Mouse (Mus musculus) gastrocnemius, postnatal 25 days (tissue): ENCODE measurements around the gene Galntl6. TPM values are rescaled to one million over a fixed set of nuclear protein-coding genes. Genes with fewer than 3 reads are reported as not detected.

ENCODE experiments used
- DNase-seq: peaks from one replicate; pipeline ENCODE4 v3.0.0; 2022
- total RNA-seq, 2 experiments: library from RNA; stranded (reverse); gene quantifications; 1 replicate in 1 of 2; 2 replicates in 1 of 2; pipeline ENCODE4 v1.2.3; 2021

Galntl6 gene
- total RNA-seq, 2 experiments from 2014 or later: not detected

DNA sequence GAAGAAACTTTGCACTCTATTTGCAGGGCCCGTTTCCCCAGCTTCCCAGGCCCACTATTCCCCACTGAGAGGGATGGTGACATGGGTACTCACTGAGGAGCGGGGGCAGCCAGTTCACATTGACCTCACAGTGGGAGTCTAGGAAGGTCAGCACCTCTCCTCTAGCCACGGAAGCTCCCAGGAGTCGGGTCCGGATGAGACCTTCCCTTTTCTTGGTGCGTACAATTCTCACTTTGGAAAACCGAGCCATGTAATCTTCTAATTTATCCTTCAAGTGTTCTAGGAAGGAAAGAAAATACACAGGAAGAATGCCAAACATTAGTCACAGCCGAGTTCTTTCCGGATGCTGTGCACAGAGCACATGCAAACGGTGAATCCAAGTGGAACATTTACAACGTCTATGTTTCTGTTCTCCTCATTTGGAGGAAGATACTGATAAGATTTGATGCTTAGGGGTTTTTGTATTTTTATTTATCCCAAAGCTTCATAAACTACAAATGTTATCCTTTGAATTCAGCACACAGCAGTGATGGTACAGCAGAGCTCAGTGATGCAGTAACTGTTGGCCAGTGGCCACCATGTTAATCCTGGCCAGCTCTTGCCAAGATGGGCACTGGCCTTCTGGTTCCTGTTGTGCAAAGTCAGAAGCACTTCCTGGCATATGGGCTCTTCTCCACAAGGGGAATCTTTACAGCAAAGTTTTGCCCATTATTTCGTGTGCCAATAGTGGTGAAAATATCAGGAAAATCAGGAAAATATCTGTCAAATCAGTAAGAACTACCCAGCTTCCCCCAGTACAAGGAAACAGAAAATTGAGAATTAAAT is 949.9 kb downstream of the Galntl6 start:
- peak; percentile 8 for DNase-seq

DNA sequence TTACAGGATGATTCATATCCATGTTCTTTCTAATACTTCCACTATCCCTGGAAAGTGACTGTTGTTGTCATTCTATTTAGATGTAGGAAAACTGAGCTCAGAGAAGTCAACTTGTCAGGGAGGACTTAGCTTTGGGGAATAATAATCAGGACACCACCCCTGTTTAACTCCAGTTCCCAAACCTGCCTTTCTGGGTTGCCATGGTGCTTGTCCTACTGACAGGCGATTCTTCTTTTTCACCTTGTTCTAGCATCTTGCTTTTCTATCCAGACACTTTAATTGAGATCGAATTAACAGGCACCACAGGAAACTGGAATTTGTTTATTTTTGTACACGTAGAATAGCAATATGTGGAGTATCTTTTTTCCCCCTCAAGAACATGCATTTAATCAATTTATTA is 953.3 kb downstream of the Galntl6 start:
- DNase-seq: no peak

DNA sequence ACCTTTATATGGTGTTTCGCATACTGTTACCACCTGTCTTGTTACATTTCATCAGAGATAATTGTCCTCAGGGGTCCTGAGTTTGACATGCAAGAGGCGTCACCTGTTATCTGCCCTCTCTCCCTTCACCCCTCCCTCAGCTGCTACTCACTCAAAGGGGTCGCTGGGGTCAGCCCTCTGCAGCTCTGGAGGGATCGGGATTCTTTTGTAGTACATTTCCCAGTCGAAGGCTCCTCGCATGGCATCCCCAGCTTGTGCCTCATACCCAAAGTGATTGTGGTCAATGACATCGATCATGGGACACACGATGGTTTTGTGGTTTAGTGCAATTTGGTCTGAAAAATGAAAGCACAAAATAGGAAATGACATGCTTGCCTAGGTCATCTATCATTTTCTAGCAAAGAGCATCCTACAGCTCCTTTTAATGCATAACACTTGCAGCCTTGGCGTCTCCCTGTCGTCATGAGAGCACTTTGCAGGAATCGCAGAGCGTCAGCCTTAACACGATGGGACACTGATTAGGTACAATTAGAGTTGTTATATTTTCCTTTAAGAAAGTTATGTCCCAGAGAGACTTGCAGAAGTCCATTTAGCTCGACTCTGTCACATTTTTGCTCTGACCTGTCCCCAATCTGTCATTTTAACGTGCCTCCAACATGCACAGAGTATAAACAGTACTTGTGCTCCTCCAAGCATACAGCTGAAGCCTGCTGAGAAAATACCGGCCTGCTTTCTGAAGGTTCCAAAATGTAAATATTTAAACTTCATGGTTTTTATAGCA is 954.1 kb downstream of the Galntl6 start:
- no peak for DNase-seq

DNA sequence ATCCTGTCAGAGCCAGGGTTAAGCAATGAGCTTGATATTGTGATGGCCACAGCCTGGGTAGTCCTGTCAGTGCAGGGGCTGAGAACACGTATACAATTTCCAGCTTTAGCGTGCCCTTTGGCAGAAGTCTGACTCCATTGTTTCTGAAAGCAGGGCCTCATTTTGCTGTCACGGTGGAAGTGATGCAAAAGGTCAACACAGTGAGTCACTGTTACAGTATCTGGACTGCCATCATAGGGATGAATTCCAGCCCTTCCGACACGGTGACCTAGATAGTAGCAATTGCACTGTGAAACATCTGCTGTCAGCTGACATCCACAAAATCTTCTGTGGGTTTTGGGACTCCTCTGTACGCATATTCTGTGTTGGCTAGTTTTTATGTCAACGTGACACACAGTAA is 956.9 kb downstream of the Galntl6 start:
- DNase-seq: no peak

GRCm38 (mm10) chr8:57941113-57941512 is 971.3 kb downstream of the Galntl6 start:
- no peak for DNase-seq

GRCm38 (mm10) chr8:57939856-57940420 is 972.5 kb downstream of the Galntl6 start:
- no peak for DNase-seq

DNA sequence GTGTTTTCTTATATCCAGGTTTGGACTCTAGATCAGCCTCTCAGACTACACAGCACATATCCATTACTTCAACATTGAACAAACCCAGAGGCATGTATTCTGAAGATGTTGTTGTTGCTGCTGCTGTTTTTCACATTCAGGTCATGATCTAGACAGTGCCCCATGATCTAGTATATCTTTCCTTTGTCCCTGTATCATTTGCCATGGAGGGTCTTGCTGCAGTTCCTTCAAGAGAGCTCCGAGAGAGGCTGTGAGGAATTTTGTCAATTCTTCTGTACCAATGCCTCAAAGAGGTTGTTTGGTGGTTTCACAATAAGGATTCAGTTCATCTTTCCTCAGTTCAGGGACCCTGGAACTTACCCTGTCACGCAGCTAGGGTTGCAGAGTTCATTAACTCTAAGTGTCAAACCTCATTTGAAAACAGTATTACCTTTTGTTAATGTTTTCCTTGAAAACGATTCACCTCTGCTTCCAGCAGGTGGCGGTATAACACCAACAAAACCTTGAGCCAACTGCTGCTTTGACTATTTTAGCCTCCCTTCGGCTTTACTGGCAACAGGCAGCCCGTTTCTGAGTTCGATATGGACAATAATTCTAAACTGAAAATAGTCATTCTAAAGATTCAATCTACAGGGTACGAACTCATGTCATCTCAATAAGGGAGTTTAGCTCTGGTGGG is 973.1 kb downstream of the Galntl6 start:
- DNase-seq: no peak

- DNase-seq: no peak
Measured at GRCm38 (mm10) chr8:57927074-57927473, 985.4 kb downstream of the Galntl6 start.

DNA sequence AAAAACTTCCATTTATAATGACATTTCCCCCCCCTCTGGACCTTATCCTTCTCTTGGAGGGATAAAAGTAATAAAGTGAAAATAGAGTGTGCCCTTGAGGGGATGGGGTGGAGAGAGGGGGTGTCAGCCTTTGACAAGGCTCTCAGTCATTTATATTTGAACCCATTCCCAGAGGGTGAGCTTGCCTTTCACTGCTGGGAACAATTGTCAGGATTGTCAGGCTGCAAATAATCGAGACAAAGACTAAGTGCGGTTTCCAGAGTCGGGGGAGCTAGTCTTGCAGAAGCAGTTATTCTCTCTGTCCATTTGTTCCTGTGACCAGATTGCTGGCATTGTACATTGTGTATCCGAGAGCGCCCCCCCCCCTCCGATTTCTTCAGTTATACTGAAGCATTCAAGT is 988.9 kb downstream of the Galntl6 start:
- DNase-seq: no peak

GRCm38 (mm10) chr8:57923130-57923529 is 989.3 kb downstream of the Galntl6 start:
- DNase-seq: no peak

DNA sequence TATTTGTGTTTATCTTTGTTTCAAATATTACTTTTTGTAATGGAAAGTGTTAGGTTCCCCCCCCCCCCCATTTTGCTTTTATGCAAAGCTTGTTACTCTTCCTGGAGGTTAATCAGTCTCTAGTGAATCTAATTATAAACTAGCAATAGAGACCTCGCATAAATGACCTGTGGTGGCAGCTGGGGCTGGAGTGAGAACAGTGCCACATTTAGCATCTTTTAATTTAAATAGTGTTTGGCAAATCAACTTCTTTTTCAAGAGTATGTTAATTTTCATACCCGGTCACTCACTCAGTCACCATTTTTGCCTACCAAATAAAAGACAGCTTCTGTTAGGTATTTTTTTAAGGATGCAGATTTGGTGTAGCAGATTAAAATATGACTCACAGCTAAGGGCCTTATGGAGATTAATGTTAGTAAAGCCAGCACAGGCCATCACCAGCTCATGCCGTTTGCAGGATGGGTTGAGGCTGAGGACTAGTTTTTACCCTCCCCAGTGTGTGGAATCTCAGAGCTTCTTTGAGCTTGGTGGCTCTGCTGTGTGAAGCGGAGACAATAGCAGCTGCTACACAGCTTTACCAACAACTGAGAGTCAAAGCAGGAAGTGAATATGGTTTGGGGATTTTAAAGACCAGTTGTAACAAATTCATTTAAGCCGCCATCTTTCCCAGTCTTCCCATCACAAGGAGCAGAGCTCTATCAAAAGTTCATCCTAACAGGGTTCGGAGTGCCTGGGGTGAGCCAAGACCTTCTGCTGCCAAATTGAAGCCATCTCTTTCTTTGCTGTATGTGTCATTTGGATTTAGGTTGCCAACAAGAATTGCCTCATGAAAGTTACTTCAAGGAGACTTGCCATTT is 990.0 kb downstream of the Galntl6 start:
- no peak for DNase-seq

DNA sequence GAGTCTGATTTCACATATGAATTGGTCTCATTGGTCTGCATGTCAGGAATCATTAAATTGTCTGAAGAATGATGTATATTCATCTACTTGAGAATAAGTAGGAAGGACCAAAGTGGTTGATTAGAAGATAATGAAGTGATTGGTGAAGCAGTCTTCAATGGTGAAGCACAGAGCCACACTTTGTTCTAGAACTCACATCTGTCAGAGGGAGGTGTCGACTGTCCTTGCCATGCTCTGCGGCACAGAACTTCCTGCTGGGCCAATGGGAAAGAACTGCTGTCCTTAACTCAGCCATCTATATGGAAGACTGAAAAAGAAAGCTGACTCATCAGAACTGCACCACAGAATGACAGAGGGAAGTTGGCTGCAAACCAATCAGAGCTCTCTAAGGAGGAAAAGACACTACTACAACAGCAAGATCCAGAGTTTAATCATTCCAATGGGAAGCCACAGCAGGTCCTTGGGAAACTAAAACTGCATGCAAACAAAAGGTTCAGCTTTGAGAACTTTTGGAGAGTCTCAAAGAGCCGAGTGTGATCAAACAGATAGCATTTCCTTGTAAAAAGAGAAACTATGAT is 992.0 kb downstream of the Galntl6 start:
- no peak for DNase-seq

DNA sequence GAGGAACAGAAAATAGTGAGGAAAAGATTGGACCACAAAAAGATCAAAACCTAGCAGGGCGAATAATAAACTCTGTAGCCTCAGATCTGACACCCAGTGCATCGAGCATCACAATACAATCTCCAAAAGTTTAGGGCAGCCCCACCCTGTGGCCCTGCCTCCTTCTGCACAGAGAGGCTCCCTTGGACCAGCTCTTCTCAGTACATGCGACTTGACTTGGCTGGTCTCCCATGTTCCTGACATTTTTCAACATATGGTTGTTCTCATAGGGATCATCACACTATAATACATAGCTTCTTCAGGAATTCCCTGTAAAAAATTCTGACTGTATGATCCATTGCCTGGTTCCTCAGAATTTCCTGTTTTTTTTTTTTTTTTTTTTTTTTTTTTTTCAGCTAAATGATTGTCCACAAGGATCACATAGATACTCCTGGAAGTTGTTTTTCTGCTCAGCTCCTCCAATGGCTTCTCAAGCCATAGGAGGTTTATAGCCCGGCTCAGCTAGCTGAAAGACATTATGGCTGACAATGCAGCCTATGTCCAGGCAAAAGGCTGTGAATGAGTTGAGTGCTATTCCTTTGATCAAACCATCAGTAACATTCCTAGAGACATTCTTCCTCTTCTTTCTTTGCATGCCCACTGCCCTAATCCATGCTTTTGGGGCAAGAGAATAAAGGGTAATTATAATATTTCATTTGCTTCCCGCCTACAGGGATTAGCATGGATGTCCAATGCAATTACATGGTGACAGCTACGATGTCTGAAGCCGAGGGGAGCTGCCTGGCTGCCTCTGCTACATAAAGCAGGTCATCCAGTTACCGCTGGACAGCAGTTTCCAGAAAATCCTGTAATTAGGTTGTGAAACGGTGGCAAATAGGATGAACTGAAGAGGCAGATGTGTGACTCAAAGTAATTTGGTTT is 993.5 kb downstream of the Galntl6 start:
- DNase-seq: no peak

DNA sequence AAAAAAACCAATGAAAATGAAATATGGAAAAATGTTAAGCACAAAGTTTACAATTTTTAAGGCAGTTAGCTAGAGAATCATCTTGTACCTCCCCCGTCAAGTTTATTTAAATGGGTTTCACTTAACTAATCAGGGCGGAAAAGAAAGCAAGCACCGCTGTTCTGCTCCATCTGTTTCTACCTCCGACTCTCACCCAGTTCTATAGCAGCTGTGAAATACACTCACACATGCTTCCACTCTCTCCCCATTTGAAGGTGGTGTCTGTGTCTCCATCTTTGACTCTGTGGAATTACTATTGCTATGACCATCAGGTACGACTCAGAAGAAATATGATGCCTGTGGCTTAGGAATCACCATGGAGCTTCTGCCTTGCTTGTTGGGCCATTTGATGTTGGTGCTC is 1019.1 kb downstream of the Galntl6 start:
- no peak for DNase-seq

GRCm38 (mm10) chr8:57892115-57892514 is 1020.3 kb downstream of the Galntl6 start:
- DNase-seq: no peak

DNA sequence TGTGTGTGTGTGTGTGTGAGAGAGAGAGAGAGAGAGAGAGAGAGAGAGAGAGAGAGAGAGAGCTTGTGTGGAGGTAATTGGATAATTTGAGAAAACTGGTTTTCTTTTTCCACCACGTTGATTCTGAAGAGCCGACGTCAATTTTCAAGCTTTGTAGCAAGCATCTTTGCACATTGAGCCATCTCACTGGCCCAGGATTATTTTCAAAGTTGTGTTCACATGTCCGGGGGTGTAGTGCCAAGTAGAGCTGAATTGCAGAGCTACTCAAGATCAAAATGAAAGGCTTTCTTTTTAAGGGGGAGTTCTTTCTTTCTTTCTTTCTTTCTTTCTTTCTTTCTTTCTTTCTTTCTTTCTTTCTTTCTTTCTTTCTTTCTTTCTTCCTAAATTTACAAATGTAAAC is 1022.3 kb downstream of the Galntl6 start:
- DNase-seq: no peak

DNA sequence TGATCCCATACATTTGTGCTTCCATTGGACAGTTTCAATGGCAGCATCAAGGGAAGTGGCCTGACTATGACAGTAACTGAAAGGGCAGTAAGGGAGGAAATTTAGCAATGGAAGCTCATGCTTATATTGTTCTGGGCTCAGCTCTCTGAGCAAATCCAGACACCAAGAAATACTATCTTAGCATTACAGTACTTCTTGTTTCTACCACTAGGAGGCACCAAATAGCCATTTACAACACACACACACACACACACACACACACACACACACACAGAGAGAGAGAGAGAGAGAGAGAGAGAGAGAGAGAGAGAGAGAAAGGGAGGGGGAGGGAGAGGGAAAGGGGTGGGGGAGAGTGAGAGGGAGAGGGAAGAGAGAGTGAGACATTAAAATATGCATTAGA is 1023.6 kb downstream of the Galntl6 start:
- DNase-seq: no peak

GRCm38 (mm10) chr8:57879452-57879851 is 1033.0 kb downstream of the Galntl6 start:
- no peak for DNase-seq

DNA sequence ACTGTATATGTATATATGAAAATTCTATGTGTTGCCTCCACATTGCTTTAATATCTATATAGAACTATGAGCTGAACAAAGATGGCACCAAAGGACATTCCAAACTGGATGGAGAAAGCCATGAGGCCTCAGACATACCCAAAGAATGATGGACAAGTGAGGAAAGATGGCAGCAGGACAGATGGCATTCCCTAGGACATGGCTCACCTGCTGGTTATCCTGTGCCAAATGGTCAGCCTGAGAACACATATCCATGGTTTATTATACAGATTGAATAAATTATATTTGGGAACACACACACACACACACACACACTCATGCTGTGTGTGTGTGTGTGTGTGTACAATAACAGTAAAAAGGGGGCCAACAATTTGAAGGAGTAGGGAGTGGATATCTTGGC is 1063.4 kb downstream of the Galntl6 start:
- no peak for DNase-seq

- no peak for DNase-seq
Measured at GRCm38 (mm10) chr8:57843461-57843860, 1069.0 kb downstream of the Galntl6 start.
